Mouse (Mus musculus) c-Kit-positive CD71-negative TER-119-negative erythroid progenitor cells, embryonic 14.5 days (primary cell): Measurements from ENCODE around the gene Gpr157.

ENCODE experiments used
- DNase-seq: peaks from one replicate; pipeline ENCODE4 v3.0.0-alpha.2; 2013; ENCODE audit warnings: low read depth

Gene Gpr157

GRCm38 (mm10) chr4:150151045-150151444 lies 63.9 kb downstream of the Gpr157 start:
- no peak for DNase-seq

- DNase-seq = no peak
Measured at GRCm38 (mm10) chr4:150152483-150152882, 65.3 kb downstream of the Gpr157 start.

GRCm38 (mm10) chr4:150155301-150155700 lies 68.1 kb downstream of the Gpr157 start:
- no peak for DNase-seq
